Mouse (Mus musculus) kidney, postnatal 0 days (tissue): ENCODE results near the gene Hoxa1. TPM values are rescaled to one million over a fixed set of nuclear protein-coding genes. Genes with fewer than 3 reads are reported as not detected.

Experiments
- ATAC-seq: fragments of 200-750 bp; cut with Nextera tagmentation; replicated peaks from 2 replicates; pipeline ENCODE4 v1.8.0; 2017; ENCODE audit warnings: low read depth, moderate number of reproducible peaks, moderate TSS enrichment, moderate library complexity; ENCODE audit not compliant: low FRiP score
- DNase-seq: peaks from one replicate; pipeline ENCODE4 v3.0.0-alpha.2; 2016; ENCODE audit warnings: low spot score
- H3K27ac ChIP-seq: fragments of 300-500 bp; sonication (generic); 2 replicates; pipeline ENCODE4 v1.5.1; 2014; ENCODE audit warnings: mild to moderate bottlenecking
- H3K27me3 ChIP-seq: fragments of 300-500 bp; sonication (generic); 2 replicates; pipeline ENCODE4 v1.6.1; 2014; ENCODE audit warnings: low read length, mixed read lengths; ENCODE audit not compliant: insufficient read depth
- H3K36me3 ChIP-seq: fragments of 300-500 bp; sonication (generic); 2 replicates; pipeline ENCODE4 v1.6.1; 2014; ENCODE audit warnings: low read length, mixed read lengths; ENCODE audit not compliant: insufficient read depth
- H3K4me1 ChIP-seq: fragments of 300-500 bp; sonication (generic); replicated peaks from 2 replicates; pipeline ENCODE4 v1.6.1; 2014; ENCODE audit warnings: antibody characterized with exemption, low read length, mixed read lengths; ENCODE audit not compliant: insufficient read depth
- H3K4me2 ChIP-seq: fragments of 300-500 bp; sonication (generic); 2 replicates; pipeline ENCODE4 v1.6.1; 2014; ENCODE audit warnings: mild to moderate bottlenecking, low read length, moderate library complexity, mixed read lengths
- H3K4me3 ChIP-seq: fragments of 300-500 bp; sonication (generic); replicated peaks from 2 replicates; pipeline ENCODE4 v1.5.1; 2014; ENCODE audit warnings: low read depth, low read length
- H3K9ac ChIP-seq: fragments of 300-500 bp; sonication (generic); 2 replicates; pipeline ENCODE4 v1.6.1; 2014; ENCODE audit warnings: low read depth, low read length
- H3K9me3 ChIP-seq: fragments of 300-500 bp; sonication (generic); replicated peaks from 2 replicates; pipeline ENCODE4 v1.6.1; 2016; ENCODE audit warnings: low read length, inconsistent platforms, mixed read lengths
- CTCF ChIP-seq: IDR thresholded peaks from 2 replicates; pipeline ENCODE4 v1.5.1; 2016; ENCODE audit warnings: antibody characterized with exemption, low read depth, mild to moderate bottlenecking, moderate library complexity
- WGBS: fragments of 180-500 bp; shearing (Covaris S2); extraction: QIAGEN DNeasy Blood & Tissue Kit; methylation state at CpG from one replicate; pipeline ENCODE4 v1.1.7; 2014; 5-methylcytosine and 5-hydroxymethylcytosine counted together
- polyA plus RNA-seq: library from polyadenylated mRNA; unstranded; fragments of >200 nt; fragmentation: Nextera tagmentation; extraction: Ambion mirVana; gene quantifications from 2 replicates; pipeline ENCODE4 v1.2.1, GENCODE M21; 2015

Hoxa1 gene
- polyA plus RNA-seq, 1 experiment from 2014 or later: 0.64 TPM

- Histone ChIP-seq H3K27me3 (peaks cover 16% of the 10 kb centered on the region), H3K36me3 (no peaks in the 10 kb centered on the region), H3K9me3 (no peaks in the 10 kb centered on the region), H3K9ac (peak overlapping the region; percentile 76), H3K27ac (peak overlapping the region; percentile 89), H3K4me2 (peak overlapping the region; percentile 95), H3K4me3 (peak overlapping the region; percentile 72), H3K4me1 (peaks cover 37% of the 10 kb centered on the region)
- TF ChIP-seq CTCF: no peak
- WGBS: 11% methylated on average over 12 of the region's 12 CpGs
- DNase-seq (peak; percentile 44), ATAC-seq (0 out of 2 replicates have a peak, but pooled peaks have one; percentile 9)
Measured at GRCm38 (mm10) chr6:52159164-52159761, 1.1 kb upstream of the Hoxa1 start.

- 2% methylated on average over 32 of the region's 32 CpGs for WGBS
- no peak overlapping the region for H3K9ac ChIP-seq
- TF ChIP-seq CTCF: no peak
- H3K9me3 ChIP-seq: no peaks in the 10 kb centered on the region
- H3K27ac ChIP-seq: no peak overlapping the region
- peaks cover 24% of the 10 kb centered on the region for H3K4me1 ChIP-seq
- H3K4me3 ChIP-seq: peak overlapping the region; percentile 72
- H3K36me3 ChIP-seq: no peaks in the 10 kb centered on the region
- H3K4me2 ChIP-seq: peak overlapping the region; percentile 95
- H3K27me3 ChIP-seq: peaks cover 24% of the 10 kb centered on the region
- ATAC-seq (peak; percentile 23; the same call in 1 of the 2 replicates), DNase-seq (no peak)
Measured at GRCm38 (mm10) chr6:52157466-52158275, 446 bp downstream of the Hoxa1 start.

- peaks cover 31% of the 10 kb centered on the region for H3K27me3 ChIP-seq
- H3K9ac ChIP-seq: no peak overlapping the region
- no peak overlapping the region for H3K27ac ChIP-seq
- H3K4me2 ChIP-seq: 0 out of 2 replicates have a peak overlapping the region, but pooled peaks have one; percentile 2
- H3K4me3 ChIP-seq: no peak overlapping the region
- H3K9me3 ChIP-seq: no peaks in the 10 kb centered on the region
- no peak for ATAC-seq
- H3K36me3 ChIP-seq: no peaks in the 10 kb centered on the region
- TF ChIP-seq CTCF: no peak
- peaks cover 24% of the 10 kb centered on the region for H3K4me1 ChIP-seq
- 26% methylated on average over 20 of the region's 20 CpGs for WGBS
- no peak for DNase-seq
Measured at GRCm38 (mm10) chr6:52156551-52157200, 1.4 kb downstream of the Hoxa1 start.

- no peaks in the 10 kb centered on the region for H3K9me3 ChIP-seq
- H3K36me3 ChIP-seq: no peaks in the 10 kb centered on the region
- no peak for ATAC-seq
- DNase-seq: no peak
- no peak for TF ChIP-seq CTCF
- H3K4me3 ChIP-seq: no peak overlapping the region
- peaks cover 15% of the 10 kb centered on the region; the same call in 1 of the 2 replicates for H3K4me1 ChIP-seq
- H3K4me2 ChIP-seq: no peak overlapping the region
- H3K27ac ChIP-seq: no peak overlapping the region
- WGBS: 85% methylated on average over 3 of the region's 3 CpGs
- H3K9ac ChIP-seq: no peak overlapping the region
- H3K27me3 ChIP-seq: peaks cover 34% of the 10 kb centered on the region
Measured at GRCm38 (mm10) chr6:52155471-52155870, 2.6 kb downstream of the Hoxa1 start.

- no peak for ATAC-seq
- H3K4me3 ChIP-seq: no peak overlapping the region
- DNase-seq: no peak
- TF ChIP-seq CTCF: no peak
- H3K9ac ChIP-seq: no peak overlapping the region
- H3K27me3 ChIP-seq: peaks cover 37% of the 10 kb centered on the region
- H3K27ac ChIP-seq: no peak overlapping the region
- H3K4me2 ChIP-seq: no peak overlapping the region
- WGBS: 59% methylated on average over 5 of the region's 5 CpGs
- no peaks in the 10 kb centered on the region for H3K36me3 ChIP-seq
- peaks cover under 1% of the 10 kb centered on the region; the same call in 1 of the 2 replicates for H3K4me1 ChIP-seq
- no peaks in the 10 kb centered on the region for H3K9me3 ChIP-seq
Measured at GRCm38 (mm10) chr6:52154044-52154443, 4.1 kb downstream of the Hoxa1 start.

- no peak for DNase-seq
- ATAC-seq: no peak
- no peaks in the 10 kb centered on the region for H3K4me1 ChIP-seq
- peaks cover 37% of the 10 kb centered on the region for H3K27me3 ChIP-seq
- H3K4me2 ChIP-seq: no peak overlapping the region
- H3K36me3 ChIP-seq: no peaks in the 10 kb centered on the region
- H3K4me3 ChIP-seq: no peak overlapping the region
- no peak overlapping the region for H3K9ac ChIP-seq
- 24% methylated on average over 6 of the region's 6 CpGs for WGBS
- H3K9me3 ChIP-seq: no peaks in the 10 kb centered on the region
- no peak overlapping the region for H3K27ac ChIP-seq
- TF ChIP-seq CTCF: no peak
Measured at GRCm38 (mm10) chr6:52153270-52153669, 4.8 kb downstream of the Hoxa1 start.
